Mouse (Mus musculus): Measurements from ENCODE around the gene Ranbp3.
A peak's percentile ranks its signal among the peaks of the same experiment; 100 is the strongest.

GRCm38 (mm10) chr17:56757416-56758123 lies 84.5 kb downstream of the Ranbp3 start, which contains the start of gene Nrtn:
- TF ChIP-seq POLR2A (IDR thresholded peaks at IDR 0.05; ENCODE audit: borderline replicate concordance, extremely low read depth, low read depth, low read length) (peak; percentile 37; the same call in 1 of the 2 replicates), CTCF (IDR thresholded peaks at IDR 0.05; ENCODE audit: insufficient read depth, low read length) (no peak)
